Mouse (Mus musculus): ENCODE measurements around the gene Cysrt1.

Gene Cysrt1

DNA sequence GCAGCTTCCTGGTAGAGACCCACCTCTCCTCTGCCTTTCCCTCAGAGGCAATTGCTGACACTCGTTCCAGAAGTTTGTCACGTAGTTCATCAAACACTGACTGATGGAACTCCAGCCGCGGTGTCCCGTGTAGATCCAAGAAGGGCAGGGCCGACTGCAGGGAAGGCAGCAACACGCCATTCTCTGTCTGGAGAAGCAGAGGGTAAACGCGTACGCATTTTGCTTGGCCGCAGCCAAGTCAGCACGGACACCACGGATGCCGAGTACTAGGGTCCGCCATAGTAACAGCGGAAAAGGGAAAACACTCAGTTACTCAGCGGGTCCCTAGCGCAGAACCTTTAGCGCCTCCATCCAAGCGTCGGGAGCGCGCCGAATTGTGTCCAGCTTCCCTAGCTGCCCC, 31.6 kb downstream of the Cysrt1 start:
- no peak for DNase-seq (ENCODE audit: low spot score in 2 of 2)

DNA sequence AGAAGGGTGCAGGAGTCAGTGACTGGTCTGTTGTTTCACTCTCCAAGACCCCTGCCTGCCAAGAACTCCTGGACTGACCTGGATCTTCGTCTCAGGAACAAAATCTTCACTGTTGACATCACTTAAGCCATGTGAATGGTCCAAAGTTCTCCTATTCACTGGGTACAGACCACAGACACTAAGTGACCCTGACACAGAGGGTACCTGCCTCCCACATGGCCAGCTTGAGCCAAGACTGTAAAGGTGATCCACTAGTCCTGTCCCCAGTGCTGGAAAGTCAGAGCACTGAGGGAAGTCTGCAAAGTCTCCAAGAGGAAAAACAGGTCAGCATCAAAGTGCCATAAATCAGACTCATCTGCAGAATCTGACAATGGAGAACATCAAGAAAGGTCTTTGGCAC, 34.7 kb downstream of the Cysrt1 start:
- DNase-seq (ENCODE audit: low spot score in 2 of 2) = no peak

DNA sequence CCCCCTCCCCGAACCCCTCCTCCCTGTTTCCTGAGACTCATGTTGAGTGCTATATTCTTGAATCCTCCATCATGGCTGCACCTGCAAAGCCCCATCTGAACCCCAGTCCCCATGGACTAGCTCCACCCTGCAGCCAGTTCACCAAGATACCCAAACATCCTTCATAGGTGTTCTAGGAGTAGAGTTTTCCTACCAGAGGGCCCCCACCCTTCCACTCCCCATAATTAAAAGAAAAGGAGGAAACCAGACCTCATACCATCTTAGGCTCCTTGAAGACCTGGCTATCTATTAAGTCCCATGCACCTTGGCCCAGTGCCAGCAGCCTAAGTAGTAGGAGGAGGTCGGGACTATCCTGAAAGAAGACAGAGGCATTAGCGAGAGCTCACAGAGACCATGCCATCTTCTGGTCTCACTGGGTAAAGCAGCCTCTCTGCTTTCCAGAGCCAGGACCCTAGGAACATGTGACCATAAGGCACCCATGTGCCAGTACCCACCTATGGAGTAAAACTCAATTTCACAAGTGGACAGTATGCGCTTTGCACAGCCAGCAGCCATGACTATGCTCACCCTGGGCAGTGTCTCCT, 38.5 kb downstream of the Cysrt1 start:
- DNase-seq (ENCODE audit: low spot score in 2 of 2) = no peak

DNA sequence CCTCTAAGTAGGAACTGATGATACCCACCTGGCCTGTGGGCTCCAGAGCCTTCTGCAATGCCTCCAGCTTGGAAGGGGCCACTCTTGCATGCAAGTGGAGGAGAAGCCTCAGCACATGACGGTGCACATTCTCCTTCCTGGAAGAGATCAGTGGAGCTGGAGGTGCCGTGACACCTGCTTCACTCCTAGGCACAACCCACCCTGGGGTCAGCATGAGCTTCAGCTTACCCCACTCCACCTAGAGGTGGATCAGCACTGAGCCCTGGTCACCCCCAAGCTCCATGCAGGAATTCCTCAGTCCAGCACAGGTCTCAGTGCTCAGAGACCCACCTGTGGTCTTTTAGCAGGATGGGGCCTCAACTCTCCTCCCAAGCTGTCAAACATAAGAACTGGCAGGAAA, 41.6 kb downstream of the Cysrt1 start:
- no peak for DNase-seq (ENCODE audit: low spot score in 2 of 2)

DNA sequence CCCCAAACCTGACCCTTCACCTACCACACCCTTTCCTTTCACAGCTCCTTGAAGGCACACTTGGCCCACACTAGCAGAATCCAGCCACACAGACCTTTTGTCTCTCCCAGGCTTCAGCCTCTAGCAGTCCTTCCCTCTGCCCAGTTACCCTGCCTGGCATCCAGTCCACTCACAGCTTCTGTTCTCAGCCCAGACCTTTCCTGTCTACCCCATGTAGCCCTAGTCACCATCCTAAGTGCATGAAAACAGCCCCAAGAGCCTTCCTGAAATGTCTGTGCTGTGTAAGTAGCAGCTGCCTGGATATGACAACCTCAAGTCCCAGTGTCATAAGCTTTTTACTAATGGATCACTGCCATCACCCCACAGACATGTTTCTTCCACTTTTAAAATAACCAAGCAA, 44.3 kb downstream of the Cysrt1 start:
- DNase-seq (ENCODE audit: low spot score in 2 of 2) = no peak

DNA sequence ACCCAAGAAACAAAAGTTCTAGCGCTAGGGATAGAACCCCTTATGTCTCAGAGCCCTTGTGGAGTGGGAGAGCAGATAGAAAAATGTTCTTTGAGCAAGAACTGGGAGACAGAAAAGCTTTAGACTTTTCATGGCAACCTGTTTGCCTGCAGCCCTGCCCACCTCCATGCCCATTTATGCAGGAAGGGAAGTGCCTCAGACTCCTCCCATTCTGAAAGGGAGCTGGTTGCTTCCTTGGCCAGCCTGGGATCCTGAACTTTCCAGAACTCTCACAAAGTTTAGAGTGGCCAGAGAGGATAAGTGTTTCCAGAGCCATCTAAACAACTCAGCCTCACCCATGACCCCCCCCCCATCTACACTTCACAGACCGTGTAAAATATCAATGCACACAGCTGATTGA, 45.1 kb downstream of the Cysrt1 start:
- no peak for DNase-seq (ENCODE audit: low spot score in 2 of 2)

DNA sequence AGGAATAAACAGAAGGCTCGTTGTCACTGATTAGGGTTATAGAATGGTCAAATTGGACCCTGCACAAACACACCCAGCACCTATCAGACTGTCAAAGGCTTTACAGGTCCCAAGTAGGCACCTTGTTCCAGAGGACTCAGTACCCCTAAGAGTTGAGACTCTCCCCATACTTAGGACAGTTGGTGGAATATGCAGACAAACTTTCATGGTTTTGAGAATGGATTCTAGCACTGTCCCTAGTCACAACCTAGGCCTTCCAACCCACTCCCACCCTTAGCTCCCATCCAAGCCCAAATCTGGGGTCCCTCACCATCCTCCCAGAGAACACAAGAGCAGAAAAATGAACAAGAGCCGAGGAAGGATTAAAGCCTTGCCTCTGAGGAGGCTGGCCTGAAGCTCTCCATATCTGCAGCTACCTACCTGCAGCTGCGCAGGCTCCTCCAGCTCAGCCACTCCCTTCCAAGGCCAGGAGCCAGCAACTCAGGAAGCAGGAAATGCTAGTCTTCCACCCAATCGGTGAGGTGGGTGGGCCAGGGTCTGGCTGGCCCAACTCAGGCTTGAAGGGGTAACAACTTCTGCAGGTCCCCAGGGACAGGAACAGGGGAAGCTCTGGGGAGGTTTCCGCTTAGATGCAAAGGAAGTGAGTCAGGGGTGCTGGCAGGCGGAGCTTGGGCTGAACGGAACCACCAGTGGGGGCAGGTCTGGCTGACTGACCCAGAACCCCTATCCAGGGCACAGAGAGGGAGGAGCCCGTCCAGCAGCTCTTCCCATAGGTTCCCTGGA, 45.9 kb downstream of the Cysrt1 start, which contains the start of gene Tor4a:
Gene Tor4a, minus strand, starts transcription at position 715 of the 783 bp plus-strand sequence.
- peak; percentile 70 to 79 for DNase-seq (ENCODE audit: low spot score in 2 of 2)

DNA sequence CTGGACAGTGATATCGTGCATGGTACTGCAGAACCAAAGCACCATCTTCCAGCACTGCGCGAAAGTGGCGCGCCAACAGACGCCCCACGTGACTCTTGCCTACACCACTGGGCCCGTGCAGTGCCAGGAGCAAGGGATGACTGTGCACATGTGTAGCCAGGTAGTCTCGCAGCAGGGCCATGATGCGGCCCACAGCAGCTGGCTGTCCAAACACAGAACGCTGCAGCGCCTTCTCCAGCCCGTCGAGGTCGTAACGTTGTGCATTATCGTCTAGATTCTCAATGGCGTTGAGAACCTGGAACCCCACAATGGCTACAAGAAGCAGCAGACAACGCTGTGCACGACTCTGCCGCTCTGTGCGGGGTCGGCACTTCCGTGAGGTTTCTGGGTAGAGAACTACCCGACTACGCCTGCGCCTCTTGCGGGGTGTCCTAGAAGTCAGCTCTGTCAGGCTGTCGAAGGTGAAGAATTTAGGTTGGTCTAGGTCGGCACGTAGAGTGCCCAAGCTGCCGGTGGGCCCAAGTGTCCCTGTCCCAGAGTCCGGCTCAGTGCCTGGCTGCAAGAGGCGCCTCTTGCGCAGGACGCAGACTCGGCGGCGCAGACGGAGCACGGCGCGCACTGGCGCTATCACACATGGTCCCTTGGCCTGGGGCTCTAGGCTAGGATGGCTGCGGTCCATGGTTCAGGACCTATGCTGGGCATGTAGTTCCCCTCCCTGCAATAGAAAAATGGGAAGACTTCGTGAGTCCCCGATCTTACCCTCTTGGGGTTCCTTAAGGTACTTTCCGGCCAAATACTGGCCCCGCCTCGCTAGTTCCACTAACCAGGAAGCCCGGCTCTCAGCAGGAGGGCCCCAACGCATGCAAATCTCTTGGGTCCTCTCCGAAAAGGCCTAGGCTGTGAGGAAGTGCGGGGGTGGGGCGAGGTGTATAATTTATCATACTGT, 46.8 kb downstream of the Cysrt1 start:
- DNase-seq (ENCODE audit: low spot score in 2 of 2) = peak; percentile 55 to 60

DNA sequence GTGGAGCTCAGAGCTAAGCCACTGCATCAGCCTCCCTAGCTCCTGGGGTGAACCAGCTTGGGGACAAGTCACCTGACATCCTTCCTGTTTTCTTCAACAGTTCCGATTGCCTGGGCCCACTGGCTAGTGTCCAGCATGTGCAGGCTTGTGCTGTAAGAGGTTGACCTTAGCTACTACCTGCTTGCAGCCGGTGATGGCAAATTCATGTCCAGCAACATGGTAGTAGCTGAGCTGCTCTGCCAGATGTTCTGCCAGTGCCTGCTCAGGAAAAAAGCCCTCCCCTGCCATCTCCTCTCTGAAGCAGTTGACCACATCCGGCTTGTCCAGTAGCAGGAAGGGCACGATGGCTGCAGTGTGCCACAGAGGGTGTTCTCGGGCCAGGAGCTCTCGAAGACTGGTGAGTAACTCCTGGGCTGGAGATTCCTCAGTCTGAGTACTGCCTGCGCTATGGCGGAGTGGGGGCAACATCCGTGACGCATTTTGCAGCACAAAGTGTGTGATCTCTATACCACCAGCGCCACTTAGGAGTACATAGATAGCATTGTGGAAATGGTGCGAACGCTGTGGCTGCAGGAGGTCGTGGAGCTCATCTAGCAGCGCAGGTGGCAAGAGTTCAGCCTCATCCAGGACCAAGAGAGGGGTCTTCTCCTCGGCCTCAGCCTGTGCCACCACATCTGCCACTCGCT, 47.6 kb downstream of the Cysrt1 start:
- no peak for DNase-seq (ENCODE audit: low spot score in 2 of 2)

DNA sequence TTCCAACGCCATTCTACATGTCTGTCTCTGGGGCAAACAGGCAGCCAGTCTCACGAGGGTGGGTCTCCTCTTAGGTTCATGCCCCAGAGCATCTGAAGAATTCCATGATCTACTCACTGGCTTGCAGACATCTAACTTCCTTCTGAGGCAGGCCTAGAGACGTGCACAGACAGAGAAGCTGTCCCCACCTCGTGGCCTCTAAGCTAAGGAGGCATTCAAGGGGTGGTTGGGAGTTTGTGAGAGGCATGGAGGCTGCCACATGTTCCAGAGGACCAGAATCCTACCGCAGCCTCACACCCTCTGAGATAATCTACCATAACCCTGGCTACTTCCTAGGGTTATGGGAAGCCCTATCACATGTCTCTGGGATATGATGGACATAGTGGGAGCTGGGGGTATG, 48.2 kb downstream of the Cysrt1 start:
- DNase-seq (ENCODE audit: low spot score in 2 of 2) = no peak

DNA sequence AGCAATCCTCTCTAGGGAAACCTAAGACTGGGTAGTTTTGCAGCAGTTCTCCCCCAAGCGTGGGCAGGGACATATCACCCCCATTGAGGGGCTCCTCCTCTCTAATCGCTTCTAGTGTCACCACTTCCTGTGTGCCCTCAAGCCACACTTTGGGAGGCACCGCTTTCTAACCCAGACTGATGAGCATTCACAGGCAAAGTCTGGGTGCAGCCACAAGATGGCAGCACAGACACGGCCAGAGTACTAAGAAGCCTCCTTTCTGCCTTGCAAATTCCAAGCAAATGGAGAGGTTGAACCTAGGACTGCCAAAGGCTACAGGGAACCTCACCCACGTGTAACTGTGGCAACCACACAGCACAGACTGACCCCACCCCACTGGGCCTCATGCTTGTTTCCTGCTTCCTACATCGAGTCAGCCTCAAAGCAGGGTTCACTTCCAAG, 48.9 kb downstream of the Cysrt1 start:
- peak; percentile 62 to 77 for DNase-seq (ENCODE audit: low spot score in 2 of 2)

Data from urinary bladder, adult 18-20 months (tissue).